Mouse (Mus musculus): ENCODE data around the gene Btnl2.

- TF ChIP-seq CTCF (IDR thresholded peaks at IDR 0.05; ENCODE audit: extremely low read depth, insufficient read depth, low read length) = no peak
- TF ChIP-seq POLR2A (IDR thresholded peaks at IDR 0.05; ENCODE audit: extremely low read depth, insufficient read depth, low read length) = no peak
These were observed 27.3 kb downstream of the Btnl2 start for GRCm38 (mm10) chr17:34381876-34382275.

All from cortical plate, adult 2 months (tissue).